Mouse (Mus musculus): ENCODE results near the gene Cdc42bpa. TPM values are rescaled to one million over a fixed set of nuclear protein-coding genes. Genes with fewer than 3 reads are reported as not detected.

Cdc42bpa gene
- polyA plus RNA-seq, 1 experiment from 2014 or later: 13.8 TPM

DNA sequence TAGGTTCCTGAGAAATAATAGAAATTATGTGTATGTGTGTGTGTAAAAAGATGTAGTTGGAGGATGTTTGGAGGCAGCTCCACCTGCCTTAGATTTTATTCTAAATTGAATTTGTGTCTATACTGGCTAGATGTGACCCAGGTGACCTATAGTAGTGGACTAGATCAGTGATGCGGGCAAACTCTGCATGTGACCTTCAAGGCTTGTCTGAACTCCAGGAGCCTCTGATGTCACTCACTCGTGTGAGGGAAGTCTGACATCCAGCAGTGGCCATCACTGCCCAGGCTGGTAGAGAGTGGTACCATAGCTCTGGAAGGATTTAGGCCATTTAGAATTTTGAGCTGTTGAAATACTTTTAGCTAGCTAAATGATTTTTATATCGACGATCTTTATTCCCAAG is 1.5 kb downstream of the Cdc42bpa start:
- Histone ChIP-seq H3K27me3 (replicated peaks) (no peaks in the 10 kb centered on the region), H3K9ac (peak overlapping the region; percentile 96), H3K4me1 (peaks cover 35% of the 10 kb centered on the region), H3K9me3 (replicated peaks) (no peaks in the 10 kb centered on the region), H3K27ac (peak overlapping the region; percentile 71), H3K36me3 (no peaks in the 10 kb centered on the region), H3K4me3 (peak overlapping the region; percentile 91), H3K4me2 (peak overlapping the region; percentile 90)
- ATAC-seq: no peak
- 44% methylated on average over 4 of the region's 4 CpGs for WGBS (ENCODE audit: insufficient replicate concordance)

DNA sequence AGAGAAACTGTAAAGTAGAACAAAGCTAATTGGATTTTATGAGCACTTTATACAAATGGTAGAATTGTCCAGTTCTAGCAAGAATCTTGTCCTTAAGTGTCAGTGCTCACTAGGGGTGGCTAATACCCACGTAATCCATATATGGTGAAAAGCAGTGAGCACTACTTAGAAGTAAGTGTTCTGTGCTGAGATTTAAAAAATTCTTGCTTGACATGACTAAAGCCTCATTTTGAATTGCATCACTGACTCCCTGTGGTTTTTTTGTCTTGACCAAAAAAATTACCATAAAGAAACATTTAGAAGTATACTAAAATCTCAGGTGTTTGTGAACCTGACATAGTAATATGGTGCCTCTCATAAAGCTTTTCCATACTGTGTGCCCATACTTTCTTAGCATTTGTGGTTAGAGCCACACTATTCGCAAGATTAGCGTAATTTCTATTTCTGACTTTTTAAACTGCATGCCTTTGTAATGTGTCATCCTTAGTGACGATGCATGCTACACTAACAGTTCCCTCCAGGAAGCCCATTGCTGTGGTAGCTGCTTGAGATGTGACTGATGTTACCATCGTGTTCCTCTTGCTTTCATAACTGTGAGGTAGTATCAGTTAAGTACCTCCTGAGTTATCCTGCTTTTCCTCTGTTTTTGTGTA is 9.6 kb downstream of the Cdc42bpa start:
- 62% methylated on average over 5 of the region's 5 CpGs for WGBS (ENCODE audit: insufficient replicate concordance)
- H3K4me3 ChIP-seq: no peak overlapping the region
- no peaks in the 10 kb centered on the region for H3K27me3 ChIP-seq (replicated peaks)
- no peak overlapping the region for H3K4me2 ChIP-seq
- no peaks in the 10 kb centered on the region for H3K9me3 ChIP-seq (replicated peaks)
- H3K36me3 ChIP-seq: 0 out of 2 replicates have a peak, but pooled peaks cover 3% of the 10 kb centered on the region
- no peak overlapping the region for H3K9ac ChIP-seq
- peaks cover 38% of the 10 kb centered on the region for H3K4me1 ChIP-seq
- H3K27ac ChIP-seq: no peak overlapping the region
- ATAC-seq: no peak

DNA sequence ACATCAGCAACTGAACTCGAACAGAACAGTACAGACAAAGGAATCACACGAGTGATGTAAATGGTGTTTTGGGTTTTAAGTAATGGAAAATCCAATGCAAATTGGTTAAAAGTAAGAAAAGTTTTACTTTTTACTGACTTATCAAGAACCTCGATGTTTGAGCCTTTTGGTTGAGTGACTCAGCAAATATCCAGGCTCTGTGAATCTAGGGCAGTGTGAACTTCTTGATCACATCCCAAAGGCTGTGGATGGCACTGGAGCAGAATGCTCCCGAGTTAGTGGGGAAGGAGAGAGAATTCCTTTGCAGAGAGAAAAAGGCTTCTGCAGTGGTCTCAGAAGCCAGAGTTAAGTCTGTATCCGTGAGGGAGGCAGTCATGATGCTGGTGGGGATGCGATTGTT is 14.7 kb downstream of the Cdc42bpa start:
- Histone ChIP-seq H3K9me3 (replicated peaks) (no peaks in the 10 kb centered on the region), H3K9ac (peak overlapping the region; percentile 54), H3K36me3 (0 out of 2 replicates have a peak, but pooled peaks cover 6% of the 10 kb centered on the region), H3K27ac (peak overlapping the region; percentile 75), H3K4me3 (peak overlapping the region; percentile 47; the same call in 1 of the 2 replicates), H3K27me3 (replicated peaks) (no peaks in the 10 kb centered on the region), H3K4me2 (peak overlapping the region; percentile 67), H3K4me1 (peaks cover 66% of the 10 kb centered on the region)
- ATAC-seq: peak; percentile 65
- 58% methylated on average over 6 of the region's 6 CpGs for WGBS (ENCODE audit: insufficient replicate concordance)

DNA sequence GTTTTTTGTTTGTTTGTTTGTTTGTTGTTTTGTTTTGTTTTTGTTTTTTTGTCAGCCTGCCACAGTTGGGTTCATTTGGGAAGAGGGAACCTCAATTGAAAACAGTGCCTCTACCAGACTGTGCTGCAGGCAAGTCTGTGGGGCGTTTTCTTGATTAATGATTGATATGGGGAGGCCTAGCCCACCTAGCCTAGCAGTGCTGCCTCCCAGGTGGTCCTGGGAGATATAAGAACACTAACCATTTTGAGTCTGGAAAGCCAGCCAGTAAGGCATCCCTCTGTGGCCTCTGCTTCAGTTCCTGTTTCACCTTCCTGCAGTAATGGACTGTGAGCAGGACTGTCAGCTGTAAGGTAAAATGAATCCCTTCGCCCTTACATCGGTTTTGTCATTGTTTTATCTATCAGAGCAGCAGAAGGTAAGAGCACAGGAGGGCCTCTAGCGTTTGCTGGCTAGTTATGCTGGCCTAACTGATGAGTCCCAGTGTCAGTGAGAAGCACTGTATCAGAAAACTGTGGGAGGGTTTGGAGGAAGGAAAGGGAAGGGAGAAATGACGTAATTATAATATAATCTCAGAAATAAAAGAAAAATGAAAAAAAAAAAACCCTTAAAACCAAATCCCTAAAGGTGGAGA is 15.5 kb downstream of the Cdc42bpa start:
- Histone ChIP-seq H3K4me2 (peak overlapping the region; percentile 67), H3K9me3 (replicated peaks) (no peaks in the 10 kb centered on the region), H3K4me3 (peak overlapping the region; percentile 47), H3K36me3 (0 out of 2 replicates have a peak, but pooled peaks cover 6% of the 10 kb centered on the region), H3K4me1 (peaks cover 64% of the 10 kb centered on the region), H3K9ac (peak overlapping the region; percentile 54), H3K27ac (peak overlapping the region; percentile 75), H3K27me3 (replicated peaks) (no peaks in the 10 kb centered on the region)
- WGBS (ENCODE audit: insufficient replicate concordance): 15% methylated on average over 5 of the region's 5 CpGs
- ATAC-seq: peak; percentile 94

DNA sequence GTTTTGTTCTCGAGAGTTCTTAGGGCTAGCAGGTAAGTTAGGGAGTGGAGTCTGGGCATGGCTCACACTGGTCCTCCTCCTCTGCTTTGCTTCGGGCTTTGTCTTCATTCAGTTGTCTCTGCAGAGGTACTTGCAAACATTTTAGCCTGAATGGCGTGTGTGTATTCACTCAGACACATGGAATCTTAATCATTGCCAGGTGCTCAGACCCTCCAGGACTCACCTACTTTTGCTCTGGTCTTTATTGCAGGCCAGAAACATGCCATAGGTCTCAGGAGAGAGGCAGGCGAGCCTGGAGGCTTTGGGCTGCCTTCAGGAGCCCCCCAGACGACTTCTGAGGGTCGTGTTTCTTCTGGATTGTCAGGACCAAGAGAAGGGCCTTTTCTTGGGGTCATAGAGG is 17.2 kb downstream of the Cdc42bpa start:
- peak overlapping the region; percentile 43; the same call in 1 of the 2 replicates for H3K27ac ChIP-seq
- H3K9me3 ChIP-seq (replicated peaks): peaks cover 6% of the 10 kb centered on the region; the same call in 1 of the 2 replicates
- H3K36me3 ChIP-seq: peaks cover 11% of the 10 kb centered on the region
- H3K27me3 ChIP-seq (replicated peaks): no peaks in the 10 kb centered on the region
- H3K4me1 ChIP-seq: peaks cover 74% of the 10 kb centered on the region
- H3K4me2 ChIP-seq: peak overlapping the region; percentile 67
- 72% methylated on average over 6 of the region's 6 CpGs for WGBS (ENCODE audit: insufficient replicate concordance)
- H3K9ac ChIP-seq: peak overlapping the region; percentile 40
- ATAC-seq: no peak
- peak overlapping the region; percentile 47; the same call in 1 of the 2 replicates for H3K4me3 ChIP-seq

DNA sequence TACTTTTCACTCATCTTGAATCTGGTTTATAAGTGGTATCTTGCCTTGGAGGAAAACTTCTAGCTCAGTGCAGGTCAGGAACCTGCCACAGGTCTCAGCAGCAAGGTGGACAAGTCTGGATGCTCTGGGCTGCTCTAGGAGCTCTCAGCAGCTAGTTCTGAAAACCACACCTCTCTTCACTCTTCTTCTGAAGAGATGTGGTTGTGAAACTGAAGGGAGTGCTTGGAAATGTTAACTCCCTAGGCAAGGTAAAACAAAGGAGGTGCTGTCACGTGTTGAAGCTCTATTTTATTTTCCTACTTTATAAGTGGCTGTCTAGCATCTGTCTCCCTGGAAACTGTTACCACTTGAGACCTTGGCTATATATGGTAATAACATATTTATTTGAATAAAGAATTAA is 18.5 kb downstream of the Cdc42bpa start:
- no peak overlapping the region for H3K4me2 ChIP-seq
- H3K4me1 ChIP-seq: peaks cover 67% of the 10 kb centered on the region
- no peak overlapping the region for H3K27ac ChIP-seq
- peaks cover 8% of the 10 kb centered on the region for H3K36me3 ChIP-seq
- H3K9me3 ChIP-seq (replicated peaks): peaks cover 6% of the 10 kb centered on the region; the same call in 1 of the 2 replicates
- H3K27me3 ChIP-seq (replicated peaks): no peaks in the 10 kb centered on the region
- WGBS (ENCODE audit: insufficient replicate concordance): 75% methylated on average over 1 of the region's 1 CpGs
- H3K9ac ChIP-seq: no peak overlapping the region
- ATAC-seq: no peak
- H3K4me3 ChIP-seq: no peak overlapping the region

DNA sequence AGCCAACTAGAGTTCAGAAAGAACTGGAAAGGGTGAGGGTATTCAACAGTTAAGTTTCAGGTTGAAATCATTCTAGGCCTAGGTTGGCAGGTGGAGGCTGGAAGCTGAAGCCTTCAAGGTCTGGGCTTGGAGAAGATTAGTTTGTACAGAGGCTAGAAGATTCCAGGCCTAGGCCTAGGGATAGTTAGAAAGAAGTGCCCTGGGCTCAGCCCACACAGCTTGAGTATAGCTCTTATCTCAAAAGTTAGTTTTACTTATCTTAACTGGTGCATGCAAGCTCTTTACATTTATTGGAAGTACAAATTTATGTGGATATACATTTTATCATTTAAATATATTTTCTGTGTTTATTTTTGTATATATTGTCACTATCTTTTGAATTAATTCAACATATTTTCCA is 21.4 kb downstream of the Cdc42bpa start:
- no peak overlapping the region for H3K4me2 ChIP-seq
- H3K27ac ChIP-seq: no peak overlapping the region
- no peak overlapping the region for H3K4me3 ChIP-seq
- H3K9ac ChIP-seq: no peak overlapping the region
- peaks cover 48% of the 10 kb centered on the region for H3K4me1 ChIP-seq
- peak; percentile 61; the same call in 1 of the 2 replicates for ATAC-seq
- H3K27me3 ChIP-seq (replicated peaks): no peaks in the 10 kb centered on the region
- H3K9me3 ChIP-seq (replicated peaks): peaks cover 6% of the 10 kb centered on the region; the same call in 1 of the 2 replicates
- H3K36me3 ChIP-seq: peaks cover 16% of the 10 kb centered on the region

DNA sequence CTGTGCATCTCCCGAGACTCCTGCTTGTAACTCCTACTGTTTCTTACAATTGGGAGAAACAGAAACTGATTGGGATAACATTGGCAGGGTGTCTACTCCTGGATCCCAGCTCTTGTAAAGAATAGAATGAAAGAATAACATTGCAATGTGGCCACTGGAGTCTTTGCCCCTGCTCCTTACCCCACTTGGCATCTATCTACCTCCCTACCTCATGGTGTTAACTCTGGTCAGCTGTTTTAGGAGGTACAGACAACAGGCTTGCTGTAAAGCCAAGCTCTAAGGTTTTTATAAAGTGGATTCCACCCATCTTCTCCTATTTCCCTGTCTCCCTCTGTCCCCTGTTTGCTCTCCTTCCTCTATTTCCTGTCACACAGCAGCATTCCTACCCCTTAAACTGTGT is 21.9 kb downstream of the Cdc42bpa start:
- WGBS (ENCODE audit: insufficient replicate concordance): 69% methylated on average over 1 of the region's 1 CpGs
- Histone ChIP-seq H3K27me3 (replicated peaks) (no peaks in the 10 kb centered on the region), H3K36me3 (peaks cover 16% of the 10 kb centered on the region), H3K4me1 (peaks cover 43% of the 10 kb centered on the region), H3K9me3 (replicated peaks) (peaks cover 6% of the 10 kb centered on the region; the same call in 1 of the 2 replicates), H3K4me2 (no peak overlapping the region), H3K4me3 (no peak overlapping the region), H3K27ac (no peak overlapping the region), H3K9ac (no peak overlapping the region)
- ATAC-seq: no peak

DNA sequence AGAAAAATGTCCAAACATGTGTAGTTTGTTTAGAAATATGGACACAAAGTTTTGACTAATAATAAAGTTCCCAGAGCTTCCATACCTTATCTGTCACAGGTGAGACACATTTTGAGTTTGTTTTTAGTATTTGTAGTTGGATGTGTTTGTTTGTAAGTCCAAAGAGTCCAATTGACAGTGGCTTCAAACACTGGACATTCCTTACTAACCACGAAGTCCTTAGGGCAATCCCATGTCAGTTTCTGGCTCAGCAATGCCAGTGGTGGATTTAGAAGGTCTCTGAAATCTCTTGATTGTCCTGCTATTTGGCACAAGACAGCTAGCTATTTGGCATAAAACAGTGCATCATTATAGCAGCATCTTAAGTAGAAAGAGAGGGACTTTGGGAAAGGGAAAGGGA is 22.7 kb downstream of the Cdc42bpa start:
- no peak overlapping the region for H3K4me2 ChIP-seq
- ATAC-seq: no peak
- WGBS (ENCODE audit: insufficient replicate concordance): 61% methylated on average over 1 of the region's 1 CpGs

DNA sequence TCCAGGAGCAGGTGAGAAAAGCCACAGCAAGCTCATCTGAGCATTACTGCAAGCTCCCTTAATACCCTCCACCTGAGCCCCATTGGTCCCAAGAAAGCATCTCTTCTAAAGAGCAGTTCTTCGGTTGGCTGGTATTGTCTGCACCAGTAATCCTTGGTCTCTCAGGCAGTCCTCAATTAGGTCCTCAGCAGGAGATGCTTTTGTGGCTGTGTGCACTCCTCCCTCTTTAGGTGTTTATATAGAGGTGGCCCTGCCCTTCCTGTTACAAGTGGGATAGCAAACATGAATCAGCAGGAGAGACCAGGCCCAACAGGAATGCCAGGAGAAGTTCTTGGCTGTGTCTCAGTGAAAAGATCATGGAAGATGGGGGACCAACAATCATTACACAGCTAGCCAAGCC is 23.9 kb downstream of the Cdc42bpa start:
- no peak overlapping the region for H3K27ac ChIP-seq
- no peak for ATAC-seq
- H3K9ac ChIP-seq: no peak overlapping the region
- H3K27me3 ChIP-seq (replicated peaks): no peaks in the 10 kb centered on the region
- 96% methylated on average over 1 of the region's 1 CpGs for WGBS (ENCODE audit: insufficient replicate concordance)
- peaks cover 26% of the 10 kb centered on the region for H3K4me1 ChIP-seq
- no peak overlapping the region for H3K4me2 ChIP-seq
- H3K9me3 ChIP-seq (replicated peaks): peaks cover 6% of the 10 kb centered on the region; the same call in 1 of the 2 replicates
- no peak overlapping the region for H3K4me3 ChIP-seq
- peaks cover 16% of the 10 kb centered on the region for H3K36me3 ChIP-seq

More for the DNA sequence above, 22.7 kb downstream of the Cdc42bpa start:
- Histone ChIP-seq H3K36me3 (peaks cover 16% of the 10 kb centered on the region), H3K9me3 (replicated peaks) (peaks cover 6% of the 10 kb centered on the region; the same call in 1 of the 2 replicates), H3K27me3 (replicated peaks) (no peaks in the 10 kb centered on the region), H3K4me1 (peaks cover 38% of the 10 kb centered on the region), H3K9ac (no peak overlapping the region), H3K4me3 (no peak overlapping the region), H3K27ac (no peak overlapping the region)

DNA sequence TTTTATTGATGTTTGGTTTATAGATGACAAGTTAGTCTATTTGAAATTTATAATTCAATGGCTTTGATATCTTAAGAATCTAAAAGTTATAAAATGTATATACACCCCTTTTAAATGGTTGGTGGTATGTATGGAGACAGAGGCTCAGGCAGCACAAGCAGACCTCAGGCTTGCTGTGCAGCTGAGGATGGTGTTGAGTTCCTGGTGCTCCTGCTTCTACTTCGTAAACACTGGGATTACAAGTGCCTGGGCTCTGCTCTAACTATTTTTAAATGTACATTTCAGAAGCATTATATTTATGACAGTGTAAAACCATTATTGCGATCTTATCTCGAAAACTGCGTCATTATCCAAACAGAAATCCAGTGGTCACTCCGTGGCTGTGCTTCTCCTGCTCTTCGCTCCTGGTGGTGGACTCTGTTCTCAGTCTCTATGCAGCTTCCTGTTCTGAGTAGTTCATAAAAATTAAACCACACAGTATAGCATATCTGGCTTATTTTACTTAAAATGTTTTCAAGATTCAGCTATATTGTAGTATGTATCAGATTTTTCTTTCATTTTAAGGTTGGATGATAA is 31.5 kb downstream of the Cdc42bpa start:
- 0 out of 2 replicates have a peak overlapping the region, but pooled peaks have one; percentile 21 for H3K4me2 ChIP-seq
- no peaks in the 10 kb centered on the region for H3K36me3 ChIP-seq
- no peak overlapping the region for H3K27ac ChIP-seq
- WGBS (ENCODE audit: insufficient replicate concordance): 70% methylated on average over 6 of the region's 6 CpGs
- no peaks in the 10 kb centered on the region for H3K27me3 ChIP-seq (replicated peaks)
- no peak overlapping the region for H3K4me3 ChIP-seq
- H3K9ac ChIP-seq: no peak overlapping the region
- ATAC-seq: no peak
- H3K9me3 ChIP-seq (replicated peaks): no peaks in the 10 kb centered on the region
- peaks cover 13% of the 10 kb centered on the region for H3K4me1 ChIP-seq

DNA sequence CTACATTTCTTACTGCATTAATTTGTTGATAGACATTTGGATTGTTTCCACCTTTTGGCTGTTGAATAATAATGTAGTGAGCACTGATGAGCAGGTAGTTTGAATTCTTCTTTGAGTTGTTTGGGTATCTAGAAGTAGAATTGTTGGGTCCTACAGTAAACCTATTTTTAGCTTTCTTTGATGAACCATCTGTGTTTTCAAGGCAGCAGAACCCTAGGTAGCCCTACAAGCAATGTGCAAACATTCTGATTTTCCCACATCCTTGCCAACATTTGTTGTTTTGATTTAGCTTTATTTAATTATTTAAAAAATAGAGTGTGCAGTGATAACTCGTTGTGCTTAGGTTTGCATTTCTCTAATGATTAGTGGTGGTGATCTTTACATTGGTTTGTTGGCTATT is 32.0 kb downstream of the Cdc42bpa start:
- H3K4me3 ChIP-seq: no peak overlapping the region
- H3K27me3 ChIP-seq (replicated peaks): no peaks in the 10 kb centered on the region
- no peak for ATAC-seq
- H3K4me2 ChIP-seq: no peak overlapping the region
- no peaks in the 10 kb centered on the region for H3K9me3 ChIP-seq (replicated peaks)
- H3K4me1 ChIP-seq: peaks cover 13% of the 10 kb centered on the region
- no peak overlapping the region for H3K27ac ChIP-seq
- no peak overlapping the region for H3K9ac ChIP-seq
- no peaks in the 10 kb centered on the region for H3K36me3 ChIP-seq
- WGBS (ENCODE audit: insufficient replicate concordance): 86% methylated on average over 1 of the region's 1 CpGs

Data from liver, embryonic 12.5 days (tissue).